Mouse (Mus musculus) telencephalon, adult 2 months (tissue): ENCODE results near the gene Snph.

Experiments
- DNase-seq: peaks from one replicate; pipeline ENCODE4 v3.0.0-alpha.2; 2011; ENCODE audit warnings: low read depth, low spot score

The Snph gene

DNA sequence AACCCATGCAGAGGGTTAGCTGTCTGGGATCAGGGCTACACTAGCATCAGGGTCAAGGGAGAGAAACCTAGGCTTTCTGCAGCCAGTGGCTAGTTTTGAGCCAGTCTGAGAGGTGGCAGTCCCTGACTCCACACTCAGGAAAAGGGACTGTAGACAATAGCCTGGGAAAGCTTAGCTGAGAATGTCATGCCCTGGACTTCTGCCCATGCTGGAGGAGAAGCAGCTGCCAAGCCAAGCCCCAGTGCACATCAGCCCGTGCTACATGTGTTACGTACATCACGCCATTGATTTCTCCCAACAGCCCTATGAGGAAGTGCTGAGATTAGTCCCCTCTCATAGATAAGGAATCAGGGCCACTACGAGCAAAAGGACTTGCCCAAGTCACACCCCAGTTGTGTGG lies 30.3 kb downstream of the Snph start:
- DNase-seq: no peak

DNA sequence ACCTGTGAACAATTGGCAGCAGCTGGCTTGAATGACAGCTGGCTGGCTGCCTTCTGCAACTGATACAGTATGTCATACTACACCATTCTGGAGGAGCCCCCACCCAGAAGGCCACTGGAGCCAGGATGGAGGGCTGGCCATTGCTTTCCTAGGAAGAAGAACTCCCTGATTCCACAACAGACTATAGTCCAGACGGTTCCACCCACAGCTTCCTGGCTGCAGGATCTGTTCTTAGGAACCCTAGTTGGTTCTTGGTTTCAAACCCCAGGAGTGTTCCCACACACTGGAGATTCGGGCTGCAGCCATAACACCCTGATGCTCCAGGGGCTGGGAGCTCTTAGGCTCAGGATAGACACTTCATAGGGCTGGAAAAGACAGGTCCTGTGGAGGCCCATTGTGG lies 34.3 kb downstream of the Snph start:
- no peak for DNase-seq

DNA sequence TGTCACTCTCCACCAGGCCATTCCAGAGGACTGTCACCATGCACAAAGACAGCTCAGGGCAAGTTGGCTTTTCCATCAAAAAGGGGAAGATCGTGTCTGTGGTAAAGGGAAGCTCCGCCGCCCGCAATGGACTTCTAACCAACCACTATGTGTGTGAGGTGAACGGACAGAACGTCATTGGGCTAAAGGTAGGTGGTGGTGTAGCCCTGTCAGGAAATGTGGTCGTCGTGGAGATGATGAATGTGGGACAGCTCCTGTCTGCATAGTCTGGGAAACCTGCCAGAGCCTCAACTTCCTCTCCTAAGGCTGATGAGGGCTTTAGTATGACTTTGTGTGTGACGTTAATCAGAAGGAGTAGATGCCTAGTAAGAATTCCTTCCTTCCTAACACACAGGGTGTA lies 45.1 kb downstream of the Snph start:
- no peak for DNase-seq

DNA sequence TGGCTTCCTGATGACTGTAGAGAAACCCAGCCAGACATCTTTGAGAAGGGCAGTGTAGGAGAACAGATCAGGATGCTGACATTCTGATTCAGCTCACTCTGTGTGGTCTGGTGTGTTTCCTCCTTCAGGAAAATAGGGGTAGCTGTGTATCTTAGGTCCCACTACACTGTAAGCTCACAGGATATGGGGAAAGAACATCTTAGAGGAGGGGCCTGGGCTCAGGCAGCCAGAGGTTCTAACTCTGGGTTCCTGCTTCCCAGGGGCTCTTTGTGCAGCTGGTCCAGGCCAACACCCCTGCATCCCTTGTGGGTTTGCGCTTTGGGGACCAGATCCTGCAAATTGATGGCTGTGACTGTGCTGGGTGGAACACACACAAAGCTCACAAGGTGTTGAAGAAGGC lies 45.6 kb downstream of the Snph start:
- DNase-seq: no peak

DNA sequence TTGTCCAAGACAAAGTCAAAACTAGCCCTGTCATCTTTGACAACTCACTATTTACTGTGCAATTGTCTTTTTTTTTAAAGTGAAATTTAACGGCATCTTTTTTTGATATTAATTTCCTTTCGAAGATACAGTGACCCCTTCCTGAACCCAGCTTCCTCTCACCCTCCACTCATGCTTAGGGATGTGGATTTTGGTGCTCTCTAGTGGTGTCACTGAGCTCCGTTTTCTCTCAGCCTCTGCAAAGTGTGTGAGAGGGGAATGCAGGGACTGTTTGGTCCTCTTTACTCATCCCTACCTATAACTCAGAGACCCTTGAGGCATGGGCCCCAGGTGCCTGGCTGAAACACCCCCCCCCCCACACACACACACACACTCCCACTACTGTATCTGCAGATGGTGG lies 46.5 kb downstream of the Snph start:
- no peak for DNase-seq

DNA sequence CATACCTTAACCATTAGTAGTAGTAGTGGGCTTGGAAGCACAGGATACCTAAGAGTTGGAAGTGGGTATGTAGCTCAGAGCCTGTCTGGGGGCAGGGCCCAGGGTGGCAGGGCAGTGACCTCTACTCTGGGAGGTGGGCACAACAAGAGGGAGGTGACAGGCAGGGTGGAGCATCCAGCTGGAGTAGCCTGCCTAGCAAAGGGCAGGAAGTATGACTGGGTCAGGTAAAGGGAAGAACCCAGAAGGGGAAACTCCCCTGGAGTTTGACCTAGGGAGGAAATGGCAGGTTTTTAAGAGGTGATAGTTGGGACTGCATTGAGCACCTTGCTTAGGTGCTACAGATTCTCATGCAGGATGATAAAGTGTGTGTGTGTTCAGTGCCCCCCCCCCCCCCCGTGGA lies 51.4 kb downstream of the Snph start:
- DNase-seq: no peak

DNA sequence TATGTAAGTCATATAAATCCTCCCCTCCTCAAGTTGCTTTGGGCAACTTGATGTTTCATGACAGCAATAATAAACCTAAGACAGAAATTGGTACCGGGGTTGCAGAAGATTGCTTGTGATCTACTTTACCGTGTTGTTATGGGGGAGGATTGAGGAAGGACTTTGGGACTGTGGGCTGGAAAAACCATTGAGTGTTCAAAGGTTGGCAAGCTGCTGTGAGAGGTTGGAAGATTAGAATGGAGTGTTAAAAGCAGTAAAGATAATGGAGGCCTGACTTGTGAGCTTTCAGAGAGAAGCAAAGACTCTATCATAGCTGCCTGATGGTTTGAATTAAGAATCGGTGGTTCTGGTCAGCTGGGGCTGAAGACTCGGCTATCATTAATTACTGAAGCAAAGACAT lies 53.2 kb downstream of the Snph start:
- DNase-seq: no peak

DNA sequence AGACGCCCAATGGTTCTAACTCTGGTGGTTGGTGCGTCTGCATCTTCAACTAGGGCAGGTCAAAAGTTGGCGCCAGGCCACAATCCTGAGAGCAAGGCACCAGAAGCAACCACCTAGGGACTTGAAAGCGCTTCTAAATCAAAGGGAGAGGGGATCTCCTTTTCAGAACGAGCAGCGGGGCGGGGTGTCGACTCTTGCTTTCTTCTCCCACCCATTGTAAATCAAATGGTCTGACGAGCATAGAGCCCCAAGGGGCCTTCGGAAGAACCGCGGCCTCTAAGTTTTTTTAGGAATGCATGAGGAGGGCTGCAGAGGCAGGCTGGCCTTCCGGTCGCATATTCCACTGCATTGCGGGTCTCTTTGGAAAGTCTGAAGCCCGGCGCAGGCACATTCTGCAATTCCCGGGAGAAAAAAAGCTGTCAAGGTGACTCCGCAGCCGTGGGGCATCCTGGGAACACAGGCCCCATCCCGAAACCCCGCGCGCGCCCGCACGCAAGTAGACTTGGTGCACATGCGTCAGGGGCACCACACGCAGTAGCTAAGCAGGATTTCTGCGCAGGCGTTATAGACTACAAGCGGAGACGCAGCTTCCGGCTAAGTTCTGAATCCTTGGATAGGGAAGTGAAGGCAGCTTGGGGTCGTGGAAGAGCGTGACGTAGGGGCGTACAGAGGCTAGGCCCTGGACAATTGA lies 56.5 kb downstream of the Snph start:
- peak; percentile 98 for DNase-seq

DNA sequence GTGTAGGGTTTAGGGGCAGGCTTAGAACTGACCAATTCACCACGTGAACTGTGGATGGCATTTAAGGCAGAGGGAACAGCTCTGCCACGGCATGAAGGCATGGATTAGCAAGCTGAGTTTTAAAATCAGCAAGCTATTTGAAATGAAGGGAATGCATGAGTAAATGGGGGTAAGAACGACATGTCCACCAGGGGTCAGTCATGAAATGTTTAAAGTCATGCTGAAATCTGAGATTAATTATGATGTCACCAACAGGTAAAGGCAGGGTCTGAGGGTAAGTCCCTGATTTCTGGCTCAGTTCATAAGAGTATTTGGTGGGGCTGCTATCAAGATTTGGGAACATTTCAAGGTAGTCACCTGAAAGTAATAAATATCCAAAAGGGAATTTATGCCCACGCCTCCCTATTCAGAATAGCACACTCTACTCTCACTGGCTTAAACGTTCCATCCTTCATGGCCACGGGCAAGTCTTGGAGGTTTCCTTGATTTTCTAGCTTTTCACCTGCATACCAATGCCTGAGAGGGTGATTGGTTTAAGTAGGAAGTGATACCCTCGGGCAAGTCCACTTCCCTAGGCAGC lies 57.2 kb downstream of the Snph start:
- DNase-seq: no peak

DNA sequence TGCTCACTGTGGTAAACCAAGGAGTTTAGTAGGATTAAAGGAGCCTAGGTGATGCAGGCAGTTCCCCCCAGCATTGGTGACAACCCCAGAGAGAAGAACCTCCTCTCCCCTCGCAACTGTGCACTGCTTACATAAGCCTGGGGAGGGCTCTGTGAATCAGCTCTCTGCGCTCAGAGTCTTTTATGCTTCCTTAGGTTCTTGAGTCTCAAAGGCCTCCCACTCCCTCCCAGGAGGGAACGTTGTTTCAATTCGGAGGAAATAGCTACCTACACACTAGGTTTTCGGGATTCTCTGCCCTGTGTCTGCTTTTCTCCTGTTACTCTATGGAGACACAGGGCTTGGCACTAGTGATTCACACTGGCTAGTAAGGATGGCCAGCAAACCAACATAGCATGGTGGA lies 57.8 kb downstream of the Snph start:
- peak; percentile 91 for DNase-seq

DNA sequence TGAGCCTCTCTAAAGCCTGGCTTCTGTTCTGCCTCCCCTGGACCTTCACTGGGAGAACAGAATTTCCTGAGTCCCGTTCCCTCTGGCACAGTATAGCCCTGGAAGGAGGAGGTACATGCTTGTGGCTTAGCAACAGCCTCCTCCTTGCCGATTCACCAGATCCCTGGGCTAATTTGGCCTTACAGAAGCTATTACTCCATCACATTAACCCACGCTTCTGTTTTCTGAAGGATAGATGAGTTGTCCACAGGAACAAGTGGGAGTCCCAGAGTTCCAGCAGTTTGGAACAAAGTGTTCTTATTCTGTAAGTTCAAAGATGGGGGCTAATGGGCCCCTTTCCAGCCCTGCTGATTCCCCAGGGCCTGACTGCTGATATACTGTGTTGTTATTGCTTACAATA lies 58.7 kb downstream of the Snph start:
- peak; percentile 66 for DNase-seq

DNA sequence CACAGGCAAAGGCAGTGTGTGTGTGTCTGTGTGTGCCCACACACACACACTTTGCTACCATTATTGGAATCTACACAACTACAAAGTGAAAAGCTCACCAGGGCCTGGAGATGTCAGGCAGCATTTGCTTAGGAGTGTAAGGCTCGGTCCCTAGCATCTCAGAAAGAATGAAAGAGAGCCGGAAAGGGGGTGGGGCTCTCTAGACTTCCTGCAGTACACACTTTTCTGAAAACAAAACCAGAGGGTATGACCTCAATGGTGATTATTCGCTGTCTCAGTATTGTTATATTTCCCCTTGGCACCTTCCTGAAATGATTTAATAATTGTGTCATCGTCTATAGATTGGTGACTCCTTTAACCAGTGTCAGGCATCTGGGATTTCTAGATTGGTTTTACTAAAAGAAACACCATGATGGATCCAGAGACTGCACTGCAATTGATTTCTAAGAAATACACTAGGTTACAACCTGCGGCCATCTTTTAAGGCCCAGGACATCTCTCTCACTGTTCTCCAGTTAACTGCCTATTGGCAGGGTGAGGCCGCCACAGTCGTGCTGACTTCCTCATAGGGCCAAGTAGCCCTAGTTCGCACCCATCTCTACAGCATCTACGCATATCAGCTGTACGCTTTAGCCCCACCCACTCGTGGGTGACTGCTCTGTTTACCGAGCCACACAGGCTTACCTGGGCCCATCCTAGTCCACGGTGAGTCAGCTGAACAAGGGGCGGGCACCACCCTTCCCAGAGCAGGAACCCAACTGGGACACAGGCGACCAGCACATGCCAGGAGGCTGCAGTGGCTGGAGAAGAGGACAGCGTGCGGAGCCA lies 60.3 kb downstream of the Snph start, which contains the start of gene Sdcbp2:
TSS of gene Sdcbp2 (plus strand) at position 750 of the 828 bp plus-strand sequence.
- DNase-seq: no peak

DNA sequence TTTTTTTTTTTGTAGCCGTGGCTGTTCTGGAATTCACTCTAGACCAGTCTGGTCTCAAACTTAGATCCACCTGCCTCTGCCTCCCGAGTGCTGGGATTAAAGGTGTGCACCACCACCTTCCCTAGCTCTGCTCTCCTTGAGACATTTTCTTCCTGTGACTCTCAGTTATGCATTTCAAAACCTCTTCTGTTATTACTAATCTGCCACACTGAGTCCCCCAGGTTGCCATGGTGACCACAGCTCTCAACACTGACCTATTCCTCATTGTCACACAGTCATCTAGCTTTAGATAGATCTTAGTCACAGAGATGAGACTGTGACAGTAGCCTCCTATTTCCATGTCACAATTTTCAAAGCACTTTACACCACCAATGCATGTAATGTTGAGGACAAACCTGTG lies 62.9 kb downstream of the Snph start:
- no peak for DNase-seq

DNA sequence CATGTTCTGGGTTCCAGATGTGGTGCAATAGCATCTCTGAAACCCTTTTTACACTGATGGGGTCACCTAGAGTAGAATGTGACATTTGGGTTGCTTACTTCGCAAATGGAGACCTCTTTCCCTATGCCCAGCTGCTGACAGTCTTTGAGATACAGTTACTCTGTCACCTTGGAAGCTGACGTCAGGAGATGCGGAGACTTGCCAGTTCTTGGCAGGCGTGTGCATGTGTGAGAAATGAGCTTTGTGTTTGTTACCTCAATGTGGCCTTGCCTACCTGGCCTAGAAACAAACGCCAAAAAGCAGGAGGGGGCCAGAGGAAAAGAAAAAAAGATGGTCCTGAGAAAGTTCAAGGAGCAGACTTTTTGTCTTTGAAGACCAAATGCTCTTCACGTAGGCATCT lies 65.5 kb downstream of the Snph start:
- no peak for DNase-seq

DNA sequence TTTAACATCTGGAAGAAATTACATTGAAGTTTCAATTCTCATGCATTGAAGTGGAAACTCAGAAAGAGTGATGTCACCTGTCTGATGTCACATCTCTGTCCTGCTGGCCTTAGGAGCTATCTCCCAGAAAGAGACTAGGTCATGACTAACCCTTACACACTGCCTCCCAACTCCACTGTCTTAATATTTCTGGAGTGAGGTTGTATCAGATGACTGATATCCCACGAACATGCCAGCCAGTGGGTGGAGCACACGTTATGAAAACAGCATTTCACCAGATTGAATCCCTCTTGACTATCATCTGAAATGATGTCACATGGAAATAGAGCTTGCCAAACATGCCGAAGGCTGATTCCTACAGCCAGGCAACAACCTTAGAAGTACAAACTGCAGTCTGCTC lies 67.4 kb downstream of the Snph start:
- DNase-seq: no peak

DNA sequence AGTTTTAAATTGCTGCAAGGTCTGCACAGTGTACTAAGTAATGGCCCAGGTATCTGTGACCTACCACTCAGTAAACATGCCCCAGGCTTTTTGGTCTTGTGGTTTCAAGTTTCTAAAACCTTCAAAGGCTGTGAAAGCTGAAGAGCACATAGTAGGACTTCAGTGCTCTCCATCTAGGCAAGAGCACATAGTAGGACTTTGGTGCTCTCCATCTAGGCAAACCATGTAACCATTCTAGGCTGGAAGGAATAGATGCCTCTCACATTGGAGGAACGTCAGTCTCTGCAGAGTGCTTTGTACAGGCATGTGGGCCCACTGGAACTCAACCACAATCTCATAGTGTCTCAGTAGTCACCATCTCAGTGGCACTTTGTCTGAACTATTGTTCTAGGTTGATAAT lies 68.4 kb downstream of the Snph start:
- DNase-seq: no peak

DNA sequence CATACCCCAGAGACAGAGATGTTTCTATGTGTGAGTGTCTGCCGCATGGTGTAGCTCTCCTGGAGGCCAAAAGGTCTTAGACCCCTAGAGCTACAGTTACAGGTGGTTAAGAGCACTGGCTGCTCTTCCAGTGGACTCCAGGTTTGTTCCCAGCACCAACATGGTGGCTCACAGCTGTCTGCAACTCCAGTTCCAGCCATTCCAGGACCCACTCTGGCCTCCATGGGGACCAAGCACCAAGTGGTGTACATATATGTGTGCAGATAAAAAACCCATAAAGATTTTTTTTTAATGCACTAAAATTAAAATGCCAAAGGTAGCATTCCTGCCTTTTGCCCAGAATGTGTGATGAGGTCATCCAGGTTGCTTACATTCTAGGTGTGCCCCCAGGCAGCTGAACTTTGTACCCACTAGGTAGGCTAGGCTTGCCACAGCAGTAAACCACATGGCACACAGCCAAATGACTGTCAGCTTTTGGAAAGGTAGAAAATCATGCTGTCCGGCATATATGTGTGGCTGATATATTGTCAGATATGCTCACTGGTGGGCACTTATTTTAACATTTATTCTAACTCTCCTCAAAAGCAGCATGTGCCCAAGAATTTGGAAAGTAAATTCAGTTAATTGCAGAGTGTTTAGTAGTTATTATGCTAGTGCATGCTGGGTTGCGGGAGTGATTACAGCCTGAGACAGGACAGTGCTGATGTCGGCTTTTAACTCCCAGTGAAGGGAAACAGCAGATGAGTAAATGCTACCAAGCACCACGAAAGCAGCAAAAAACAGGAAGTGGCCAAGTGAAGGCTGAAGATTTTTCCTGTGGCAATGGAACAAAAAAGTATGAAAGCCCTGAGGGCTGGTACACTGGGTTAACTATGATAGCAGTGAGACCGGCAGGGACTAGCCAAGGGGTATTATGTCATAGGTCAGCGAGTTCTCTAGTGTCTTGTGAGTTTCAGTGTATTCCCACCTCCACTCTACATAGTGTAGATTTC lies 69.2 kb downstream of the Snph start:
- DNase-seq: no peak

DNA sequence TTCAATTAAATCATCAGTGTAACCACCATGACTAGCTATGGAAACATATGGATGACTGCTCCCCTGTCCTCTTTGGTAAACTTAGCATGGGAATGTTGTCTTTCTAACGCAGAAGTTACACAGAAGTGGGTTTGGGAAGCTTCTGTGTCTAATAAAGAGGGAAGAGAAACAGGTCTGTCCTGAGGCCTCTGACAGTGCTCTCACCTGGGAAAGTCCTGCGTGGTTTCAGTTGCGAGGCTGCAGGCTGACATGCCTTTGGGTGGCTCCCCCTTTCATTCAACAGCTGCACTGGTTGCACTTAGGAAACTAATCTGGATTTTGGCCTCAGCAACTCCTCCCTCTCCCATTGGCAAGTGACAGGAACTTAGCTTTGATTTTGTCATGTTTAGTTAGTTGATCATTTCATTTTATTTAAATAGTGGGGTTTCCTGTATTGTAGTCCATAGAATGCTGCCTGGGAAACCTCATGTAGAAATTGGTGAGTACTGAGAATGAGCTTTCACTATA lies 82.7 kb downstream of the Snph start:
- no peak for DNase-seq

DNA sequence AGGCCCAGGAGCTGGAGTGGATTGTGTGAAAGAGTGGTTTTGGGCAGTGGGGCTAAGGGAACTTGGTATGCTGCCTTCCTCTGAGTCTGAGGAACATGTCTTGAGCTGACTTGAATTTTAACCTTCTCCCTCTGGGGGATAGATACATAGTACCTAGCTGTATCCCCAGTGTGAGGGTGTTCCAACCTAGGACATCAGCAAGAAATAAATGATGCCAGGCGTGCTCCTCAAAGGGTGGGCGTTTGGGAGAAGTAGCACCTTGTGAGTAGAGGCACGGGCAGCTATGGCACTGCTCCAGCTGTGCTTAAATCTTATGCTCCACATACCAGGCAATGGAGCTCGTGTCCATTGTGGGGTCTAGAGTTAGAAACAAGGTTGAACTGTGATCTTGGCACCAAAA lies 85.8 kb downstream of the Snph start:
- DNase-seq: no peak

DNA sequence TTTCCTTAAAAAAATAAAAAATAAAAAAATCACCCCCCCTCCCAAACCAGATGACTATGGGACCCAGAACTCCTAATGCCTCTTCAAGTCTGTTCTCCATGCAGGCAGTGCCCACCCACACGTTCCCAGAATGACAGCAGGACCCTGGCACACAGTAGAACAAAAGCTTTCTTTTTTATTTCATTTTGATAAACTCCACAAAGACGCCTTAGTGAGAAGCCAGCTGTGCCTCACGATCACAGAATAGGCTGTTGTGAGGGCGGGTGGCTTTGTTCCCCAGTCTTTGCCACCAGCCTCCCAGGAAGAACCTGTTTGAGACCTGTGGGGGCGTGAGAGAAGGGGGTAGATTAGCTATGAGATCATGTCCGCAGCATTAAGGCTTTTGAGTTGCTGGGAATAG lies 87.7 kb downstream of the Snph start:
- DNase-seq: peak; percentile 73

DNA sequence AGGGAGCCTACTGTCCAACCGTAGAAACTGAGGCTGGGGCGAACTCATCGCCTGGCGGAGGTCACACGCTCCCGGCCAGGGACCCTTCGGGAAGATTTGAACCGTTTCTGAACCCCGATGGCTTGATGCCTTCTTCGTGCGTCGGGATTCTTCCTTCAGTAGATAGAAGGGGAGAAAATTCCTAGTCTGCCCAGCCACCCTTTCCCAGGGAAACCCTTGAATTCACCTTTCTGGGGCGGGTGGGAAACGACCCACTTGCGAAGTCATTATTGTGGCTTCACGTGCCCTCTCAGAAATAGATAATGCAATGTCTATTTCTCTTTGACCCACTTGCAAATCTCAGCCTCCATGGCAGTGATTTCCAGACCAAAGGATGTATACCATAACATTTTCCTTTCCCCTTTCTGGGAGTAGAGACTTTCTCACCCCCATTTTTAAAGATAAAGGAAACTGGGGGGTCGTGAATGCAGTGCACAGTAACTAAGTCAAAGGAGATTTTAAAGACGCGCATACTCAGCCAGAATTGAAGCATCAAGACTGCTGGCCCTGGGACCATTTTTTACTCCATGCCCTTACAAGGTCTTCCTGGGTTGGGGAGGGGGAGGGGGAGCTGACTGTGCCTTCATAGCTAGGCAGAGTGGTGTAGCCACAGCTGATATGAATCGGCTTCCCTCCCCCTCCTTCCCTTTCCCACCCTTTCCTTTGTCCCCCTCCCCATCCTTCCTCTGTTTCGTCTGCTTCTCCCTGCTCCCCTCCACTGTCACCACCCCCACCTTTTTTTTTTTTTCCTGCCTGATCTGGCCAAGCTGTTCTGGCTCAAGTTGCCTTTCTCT lies 89.1 kb downstream of the Snph start:
- DNase-seq: peak; percentile 39
